Mouse (Mus musculus): ENCODE measurements at regions not wholly inside any gene's neighbourhood (a gene's known extent, or its start where the extent isn't known, plus 50 kb on each side); places are given as distances from the start of the nearest gene placed in this dataset.

DNA sequence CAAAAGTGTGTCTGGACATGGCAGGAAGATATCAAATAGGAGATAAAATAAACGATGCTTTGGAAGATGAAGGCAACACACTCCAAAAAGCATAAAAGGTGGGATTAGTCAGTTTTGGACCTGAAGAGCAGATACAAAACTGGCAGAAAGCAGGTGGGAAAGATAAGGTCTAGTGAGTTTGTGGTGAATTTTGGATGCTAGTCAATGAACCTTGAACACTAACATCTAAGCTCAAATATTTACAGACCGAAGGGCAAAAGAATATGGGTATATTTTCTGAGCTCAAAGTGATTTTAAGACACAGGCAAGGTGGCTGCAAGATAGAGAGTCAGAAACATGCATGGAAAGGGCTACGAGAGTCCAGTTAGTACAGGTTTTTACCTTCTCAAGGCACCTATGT lies 159.4 kb upstream of the Ntm start:
- TF ChIP-seq HCFC1 (IDR thresholded peaks at IDR 0.05; ENCODE audit: borderline replicate concordance, insufficient read depth, low read length) (no peak), MAFK (IDR thresholded peaks at IDR 0.05; ENCODE audit: insufficient read depth, low read depth, low read length) (no peak), ZNF384 (IDR thresholded peaks at IDR 0.05; ENCODE audit: low read depth, low read length) (no peak), CHD2 (IDR thresholded peaks at IDR 0.05; ENCODE audit: low read depth, low read length) (no peak), ZC3H11A (IDR thresholded peaks at IDR 0.05; ENCODE audit: borderline replicate concordance, low read depth, low read length) (no peak)
- Histone ChIP-seq H3K9ac (ENCODE audit: insufficient read depth, low read depth, low read length, poor library complexity, severe bottlenecking) (no peak overlapping the region), H3K27ac (ENCODE audit: insufficient read depth, low read depth, low read length, poor library complexity, severe bottlenecking) (no peak overlapping the region), H3K4me3 (ENCODE audit: insufficient read depth in 1 of 2, low read depth in 1 of 2, low read length in 2 of 2, poor library complexity in 1 of 2, severe bottlenecking in 1 of 2) (no peak overlapping the region), H3K36me3 (ENCODE audit: control insufficient read depth, insufficient read depth, low read length, poor library complexity, severe bottlenecking) (no peaks in the 10 kb centered on the region), H3K9me3 (ENCODE audit: control insufficient read depth, insufficient read depth, low read depth, low read length) (no peaks in the 10 kb centered on the region), H3K4me1 (ENCODE audit: control insufficient read depth in 2 of 2, insufficient read depth in 2 of 2, low read length in 2 of 2, poor library complexity in 1 of 2) (no peaks in the 10 kb centered on the region)
- DNase-seq (ENCODE audit: low read depth, low spot score) = no peak
- in situ Hi-C loops (cut with MboI; ENCODE audit: low sequenced_read_pairs in 2 of 2, unreplicated experiment in 2 of 2) = no loop called here

DNA sequence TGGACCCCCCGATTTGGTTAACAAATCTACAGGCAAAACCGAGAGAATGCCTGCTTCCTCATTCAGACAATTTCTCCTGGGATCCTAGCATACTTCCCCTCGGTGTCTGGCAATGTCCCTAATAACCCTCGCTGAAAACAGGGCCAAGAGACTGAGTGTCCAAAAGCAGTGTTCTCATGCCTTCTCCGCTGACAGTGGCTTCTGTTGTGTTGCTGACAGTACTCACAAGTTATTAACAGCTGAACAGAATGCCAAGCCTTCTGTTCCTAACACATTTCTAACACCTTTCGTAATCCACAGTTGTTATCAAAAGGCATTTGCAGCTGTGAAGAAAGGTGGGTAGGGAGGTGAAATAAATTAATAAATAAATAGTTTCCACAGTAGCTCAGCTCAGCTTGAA lies 166.2 kb upstream of the Ntm start:
- no peaks in the 10 kb centered on the region for H3K36me3 ChIP-seq (ENCODE audit: control insufficient read depth, insufficient read depth, low read length, poor library complexity, severe bottlenecking)
- in situ Hi-C loops (cut with MboI; ENCODE audit: low sequenced_read_pairs in 2 of 2, unreplicated experiment in 2 of 2) = no loop called here
- no peak for TF ChIP-seq MAFK (IDR thresholded peaks at IDR 0.05; ENCODE audit: insufficient read depth, low read depth, low read length)
- no peak for TF ChIP-seq ZC3H11A (IDR thresholded peaks at IDR 0.05; ENCODE audit: borderline replicate concordance, low read depth, low read length)
- TF ChIP-seq ZNF384 (IDR thresholded peaks at IDR 0.05; ENCODE audit: low read depth, low read length) = no peak
- TF ChIP-seq HCFC1 (IDR thresholded peaks at IDR 0.05; ENCODE audit: borderline replicate concordance, insufficient read depth, low read length) = no peak
- no peak for TF ChIP-seq CHD2 (IDR thresholded peaks at IDR 0.05; ENCODE audit: low read depth, low read length)
- no peak for DNase-seq (ENCODE audit: low read depth, low spot score)
- H3K9me3 ChIP-seq (ENCODE audit: control insufficient read depth, insufficient read depth, low read depth, low read length) = no peaks in the 10 kb centered on the region
- no peak overlapping the region for H3K27ac ChIP-seq (ENCODE audit: insufficient read depth, low read depth, low read length, poor library complexity, severe bottlenecking)
- no peaks in the 10 kb centered on the region for H3K4me1 ChIP-seq (ENCODE audit: control insufficient read depth in 2 of 2, insufficient read depth in 2 of 2, low read length in 2 of 2, poor library complexity in 1 of 2)
- H3K4me3 ChIP-seq (ENCODE audit: insufficient read depth in 1 of 2, low read depth in 1 of 2, low read length in 2 of 2, poor library complexity in 1 of 2, severe bottlenecking in 1 of 2) = no peak overlapping the region
- H3K9ac ChIP-seq (ENCODE audit: insufficient read depth, low read depth, low read length, poor library complexity, severe bottlenecking) = no peak overlapping the region

DNA sequence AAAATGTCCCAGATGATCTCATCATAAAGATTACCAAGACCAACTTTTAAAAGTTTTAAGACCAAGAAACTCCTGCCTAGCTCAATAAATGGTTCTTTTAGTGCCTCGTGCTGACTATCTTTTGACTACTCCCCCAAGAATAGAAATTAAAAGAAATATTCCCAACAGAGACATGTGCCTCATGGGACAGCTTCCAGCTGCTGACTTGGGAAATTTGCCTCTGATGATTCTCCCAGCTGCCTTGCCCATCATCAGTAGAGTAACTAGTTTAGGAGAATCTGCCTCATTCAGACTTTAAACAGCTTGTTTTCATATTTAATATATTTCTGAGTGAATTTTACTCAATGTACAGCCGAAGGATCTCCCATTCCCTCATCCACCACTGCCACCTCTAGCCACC lies 168.7 kb upstream of the Ntm start:
- Histone ChIP-seq H3K27ac (ENCODE audit: insufficient read depth, low read depth, low read length, poor library complexity, severe bottlenecking) (no peak overlapping the region), H3K36me3 (ENCODE audit: control insufficient read depth, insufficient read depth, low read length, poor library complexity, severe bottlenecking) (no peaks in the 10 kb centered on the region), H3K9me3 (ENCODE audit: control insufficient read depth, insufficient read depth, low read depth, low read length) (no peaks in the 10 kb centered on the region), H3K9ac (ENCODE audit: insufficient read depth, low read depth, low read length, poor library complexity, severe bottlenecking) (no peak overlapping the region), H3K4me3 (ENCODE audit: insufficient read depth in 1 of 2, low read depth in 1 of 2, low read length in 2 of 2, poor library complexity in 1 of 2, severe bottlenecking in 1 of 2) (no peak overlapping the region), H3K4me1 (ENCODE audit: control insufficient read depth in 2 of 2, insufficient read depth in 2 of 2, low read length in 2 of 2, poor library complexity in 1 of 2) (no peaks in the 10 kb centered on the region)
- TF ChIP-seq ZC3H11A (IDR thresholded peaks at IDR 0.05; ENCODE audit: borderline replicate concordance, low read depth, low read length) (no peak), CHD2 (IDR thresholded peaks at IDR 0.05; ENCODE audit: low read depth, low read length) (no peak), HCFC1 (IDR thresholded peaks at IDR 0.05; ENCODE audit: borderline replicate concordance, insufficient read depth, low read length) (no peak), ZNF384 (IDR thresholded peaks at IDR 0.05; ENCODE audit: low read depth, low read length) (no peak), MAFK (IDR thresholded peaks at IDR 0.05; ENCODE audit: insufficient read depth, low read depth, low read length) (no peak)
- DNase-seq (ENCODE audit: low read depth, low spot score) = no peak
- in situ Hi-C loops (cut with MboI; ENCODE audit: low sequenced_read_pairs in 2 of 2, unreplicated experiment in 2 of 2) = no loop called here

DNA sequence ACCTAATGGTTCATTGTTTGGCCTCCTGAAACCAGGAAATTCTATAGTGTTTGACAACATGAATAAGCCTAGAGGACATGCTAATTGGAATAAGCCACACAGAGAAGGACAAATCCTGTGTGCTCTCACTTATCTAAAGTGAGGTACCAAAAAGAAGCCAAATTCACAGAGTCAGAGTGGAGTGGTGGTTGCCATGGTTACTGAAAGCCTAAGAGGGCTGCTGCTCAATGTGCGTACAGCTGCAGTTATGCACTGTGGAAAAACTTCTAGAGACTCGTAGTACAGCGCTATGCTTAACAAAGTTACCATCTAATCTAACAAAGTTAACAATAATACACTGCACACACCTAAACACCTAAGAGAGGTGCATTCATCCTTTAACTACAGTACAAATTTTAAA lies 171.4 kb upstream of the Ntm start:
- DNase-seq (ENCODE audit: low read depth, low spot score) = no peak
- in situ Hi-C loops (cut with MboI; ENCODE audit: low sequenced_read_pairs in 2 of 2, unreplicated experiment in 2 of 2) = no loop called here

More for the DNA sequence above, 171.4 kb upstream of the Ntm start:
- Histone ChIP-seq H3K9ac (ENCODE audit: insufficient read depth, low read depth, low read length, poor library complexity, severe bottlenecking) (no peak overlapping the region), H3K9me3 (ENCODE audit: control insufficient read depth, insufficient read depth, low read depth, low read length) (no peaks in the 10 kb centered on the region), H3K36me3 (ENCODE audit: control insufficient read depth, insufficient read depth, low read length, poor library complexity, severe bottlenecking) (no peaks in the 10 kb centered on the region), H3K4me1 (ENCODE audit: control insufficient read depth in 2 of 2, insufficient read depth in 2 of 2, low read length in 2 of 2, poor library complexity in 1 of 2) (no peaks in the 10 kb centered on the region), H3K4me3 (ENCODE audit: insufficient read depth in 1 of 2, low read depth in 1 of 2, low read length in 2 of 2, poor library complexity in 1 of 2, severe bottlenecking in 1 of 2) (no peak overlapping the region), H3K27ac (ENCODE audit: insufficient read depth, low read depth, low read length, poor library complexity, severe bottlenecking) (no peak overlapping the region)
- TF ChIP-seq MAFK (IDR thresholded peaks at IDR 0.05; ENCODE audit: insufficient read depth, low read depth, low read length) (no peak), CHD2 (IDR thresholded peaks at IDR 0.05; ENCODE audit: low read depth, low read length) (no peak), HCFC1 (IDR thresholded peaks at IDR 0.05; ENCODE audit: borderline replicate concordance, insufficient read depth, low read length) (no peak), ZNF384 (IDR thresholded peaks at IDR 0.05; ENCODE audit: low read depth, low read length) (no peak), ZC3H11A (IDR thresholded peaks at IDR 0.05; ENCODE audit: borderline replicate concordance, low read depth, low read length) (no peak)

Measured in ES-E14 (cell line).